Mouse (Mus musculus) forebrain, embryonic 10.5 days (tissue): Measurements from ENCODE around the gene Anxa1. TPM values are rescaled to one million over a fixed set of nuclear protein-coding genes. Genes with fewer than 3 reads are reported as not detected.

Source experiments
- DNase-seq: peaks from one replicate; pipeline ENCODE4 v3.0.0-alpha.2; 2017; ENCODE audit warnings: low spot score; ENCODE audit errors: extremely low spot score
- H3K27ac ChIP-seq: fragments of 300-500 bp; sonication (generic); 2 replicates; pipeline ENCODE4 v1.5.1; 2016; ENCODE audit warnings: mild to moderate bottlenecking
- H3K27me3 ChIP-seq: fragments of 300-500 bp; sonication (generic); 2 replicates; pipeline ENCODE4 v1.6.1; 2016; ENCODE audit warnings: mild to moderate bottlenecking; ENCODE audit not compliant: poor library complexity, severe bottlenecking
- H3K36me3 ChIP-seq: fragments of 300-500 bp; sonication (generic); replicated peaks from 2 replicates; pipeline ENCODE4 v1.6.1; 2016; ENCODE audit warnings: mild to moderate bottlenecking, moderate library complexity
- H3K4me1 ChIP-seq: fragments of 300-500 bp; sonication (generic); 2 replicates; pipeline ENCODE4 v1.6.1; 2016
- H3K4me3 ChIP-seq: fragments of 300-500 bp; sonication (generic); 2 replicates; pipeline ENCODE4 v1.5.1; 2016; ENCODE audit warnings: mild to moderate bottlenecking, moderate library complexity
- H3K9me3 ChIP-seq: fragments of 300-500 bp; sonication (generic); 2 replicates; pipeline ENCODE4 v1.6.1; 2016; ENCODE audit warnings: mild to moderate bottlenecking, moderate library complexity
- WGBS: fragments of 180-500 bp; shearing (Covaris S2); methylation state at CpG from one replicate; pipeline ENCODE4 v1.1.7; 2016; 5-methylcytosine and 5-hydroxymethylcytosine counted together
- polyA plus RNA-seq: library from polyadenylated mRNA; unstranded; fragments of >200 nt; fragmentation: Nextera tagmentation; extraction: Ambion mirVana; gene quantifications from 2 replicates; pipeline ENCODE4 v1.2.1, GENCODE M21; 2016

The Anxa1 gene
- 0.88 and 1.3 TPM in 2 replicates for polyA plus RNA-seq

- 69% methylated on average over 5 of the region's 5 CpGs for WGBS
- no peak for DNase-seq
- Histone ChIP-seq H3K27me3 (no peaks in the 10 kb centered on the region), H3K9me3 (no peaks in the 10 kb centered on the region), H3K4me3 (no peak within 1 kb of the TSS), H3K36me3 (no peaks in the 10 kb centered on the region), H3K27ac (no peak within 1 kb of the TSS), H3K4me1 (no peaks in the 10 kb centered on the region)
Observed at GRCm38 (mm10) chr19:20390455-20390994, at the start of gene Anxa1. Anxa1 (minus strand) TSS chr19:20390944.

GRCm38 (mm10) chr19:20437043-20437442 lies 46.3 kb upstream of the Anxa1 start:
- Histone ChIP-seq H3K27me3 (no peaks in the 10 kb centered on the region), H3K36me3 (no peaks in the 10 kb centered on the region), H3K27ac (no peak overlapping the region), H3K9me3 (no peaks in the 10 kb centered on the region), H3K4me3 (no peak overlapping the region), H3K4me1 (no peaks in the 10 kb centered on the region)
- 65% methylated on average over 5 of the region's 5 CpGs for WGBS
- no peak for DNase-seq

DNA sequence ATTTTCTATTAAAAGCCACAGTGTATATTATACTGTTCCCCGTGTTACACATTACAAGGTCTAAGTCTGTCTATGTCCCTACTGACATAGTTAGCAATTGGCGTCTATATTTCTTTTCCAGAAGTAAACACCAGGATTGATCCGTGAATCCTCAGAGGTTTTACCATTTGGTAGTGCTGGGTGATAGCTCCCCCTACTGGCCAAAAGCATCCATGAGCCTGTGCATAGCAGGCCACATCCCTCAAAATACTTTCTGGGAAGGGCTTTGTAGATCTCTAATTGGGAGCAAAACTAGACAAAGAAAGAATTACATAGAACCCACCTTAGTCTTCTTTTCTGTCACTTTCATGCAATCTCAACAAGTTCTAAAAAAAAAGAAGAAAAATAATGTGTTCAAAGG lies 43.8 kb upstream of the Anxa1 start:
- DNase-seq = peak; percentile 30
- no peaks in the 10 kb centered on the region for H3K4me1 ChIP-seq
- H3K36me3 ChIP-seq = no peaks in the 10 kb centered on the region
- H3K27ac ChIP-seq = no peak overlapping the region
- 19% methylated on average over 3 of the region's 3 CpGs for WGBS
- no peaks in the 10 kb centered on the region for H3K27me3 ChIP-seq
- H3K4me3 ChIP-seq = no peak overlapping the region
- H3K9me3 ChIP-seq = no peaks in the 10 kb centered on the region

DNA sequence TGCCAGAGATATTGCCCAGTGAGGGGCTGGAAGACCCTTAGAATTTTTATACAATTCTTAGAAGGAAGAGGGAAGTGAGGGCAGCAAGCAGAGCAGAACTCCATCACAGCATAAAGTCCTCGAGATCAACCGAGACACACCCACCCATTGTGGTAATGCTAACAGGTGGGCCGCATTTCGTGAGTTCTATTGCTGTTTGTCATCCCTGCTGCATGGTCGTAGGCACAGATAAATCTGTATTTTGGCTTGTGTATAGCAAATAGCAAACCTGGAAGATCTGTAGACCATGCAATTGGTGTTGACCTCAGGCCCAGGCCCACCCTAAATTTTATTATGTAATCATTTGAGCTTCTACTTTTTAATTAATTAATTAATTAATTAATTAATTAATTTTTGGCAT lies 43.2 kb upstream of the Anxa1 start:
- Histone ChIP-seq H3K9me3 (no peaks in the 10 kb centered on the region), H3K27ac (no peak overlapping the region), H3K27me3 (no peaks in the 10 kb centered on the region), H3K4me3 (no peak overlapping the region), H3K4me1 (no peaks in the 10 kb centered on the region), H3K36me3 (no peaks in the 10 kb centered on the region)
- 90% methylated on average over 5 of the region's 5 CpGs for WGBS
- no peak for DNase-seq

DNA sequence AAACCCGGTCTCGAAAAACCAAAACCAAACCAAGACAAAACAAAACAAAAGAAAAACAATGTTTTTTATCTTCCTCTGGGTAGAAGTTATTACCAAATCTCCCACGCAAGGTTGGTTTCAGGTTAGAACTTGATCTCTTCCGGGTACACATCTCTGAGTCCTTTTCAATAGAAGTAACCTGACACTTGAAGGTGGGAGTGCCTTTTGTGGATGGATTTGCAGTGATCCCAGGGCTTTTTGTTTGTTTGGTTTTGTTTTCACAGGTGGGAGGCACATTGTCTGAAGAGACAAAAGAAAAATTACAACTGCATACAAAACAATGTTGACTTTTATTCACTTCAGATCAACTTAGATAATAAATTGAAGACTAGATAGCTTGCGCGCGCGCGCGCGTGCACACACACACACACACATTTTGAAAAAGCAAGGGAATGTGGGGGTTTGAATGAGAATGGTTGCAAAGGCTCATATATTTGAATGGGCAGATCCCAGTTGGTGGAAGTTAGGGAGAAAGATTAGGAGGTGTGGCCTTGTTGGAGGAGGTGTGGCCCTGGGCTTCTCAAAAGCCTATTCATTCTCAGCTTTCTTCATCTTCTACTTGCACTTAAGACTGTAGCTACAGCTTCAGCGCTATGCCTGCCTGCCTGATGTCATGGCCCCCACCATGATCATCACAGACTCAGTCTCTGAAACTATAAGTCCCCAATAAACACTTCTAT lies 35.9 kb upstream of the Anxa1 start:
- H3K4me3 ChIP-seq = no peak overlapping the region
- 53% methylated on average over 12 of the region's 12 CpGs for WGBS
- no peaks in the 10 kb centered on the region for H3K9me3 ChIP-seq
- H3K27me3 ChIP-seq = no peaks in the 10 kb centered on the region
- H3K27ac ChIP-seq = no peak overlapping the region
- no peak for DNase-seq
- H3K4me1 ChIP-seq = no peaks in the 10 kb centered on the region
- no peaks in the 10 kb centered on the region for H3K36me3 ChIP-seq

DNA sequence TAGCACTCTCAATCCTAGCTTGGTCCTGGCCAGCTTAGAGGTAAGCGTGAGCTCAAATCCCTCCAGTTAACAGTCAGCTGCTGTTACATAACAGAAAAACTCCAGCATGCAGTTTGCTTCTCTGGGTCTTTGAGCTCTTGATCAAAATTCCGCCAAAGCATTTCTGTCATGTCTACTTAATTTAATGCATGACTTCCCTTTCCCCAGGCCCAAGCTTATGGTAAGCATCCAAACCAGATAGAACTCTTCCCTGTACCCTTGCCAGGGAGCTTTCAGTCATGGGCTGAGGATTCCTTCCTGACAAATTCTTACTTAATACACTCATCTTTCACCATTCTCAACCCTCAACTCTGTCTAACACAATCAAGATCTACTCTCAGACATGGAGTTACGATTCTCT lies 20.5 kb upstream of the Anxa1 start:
- no peak overlapping the region for H3K4me3 ChIP-seq
- 91% methylated on average over 3 of the region's 3 CpGs for WGBS

GRCm38 (mm10) chr19:20409541-20410528 lies 19.1 kb upstream of the Anxa1 start:
- DNase-seq = no peak
- WGBS = 85% methylated on average over 9 of the region's 9 CpGs
- H3K9me3 ChIP-seq = no peaks in the 10 kb centered on the region
- H3K36me3 ChIP-seq = no peaks in the 10 kb centered on the region
- no peak overlapping the region for H3K27ac ChIP-seq
- no peaks in the 10 kb centered on the region for H3K4me1 ChIP-seq
- no peak overlapping the region for H3K4me3 ChIP-seq
- no peaks in the 10 kb centered on the region for H3K27me3 ChIP-seq

More for the DNA sequence above, 20.5 kb upstream of the Anxa1 start:
- Histone ChIP-seq H3K27ac (no peak overlapping the region), H3K36me3 (no peaks in the 10 kb centered on the region), H3K9me3 (no peaks in the 10 kb centered on the region), H3K27me3 (no peaks in the 10 kb centered on the region), H3K4me1 (no peaks in the 10 kb centered on the region)
- no peak for DNase-seq

- no peak overlapping the region for H3K4me3 ChIP-seq
- H3K27ac ChIP-seq = no peak overlapping the region
- H3K27me3 ChIP-seq = no peaks in the 10 kb centered on the region
- no peak for DNase-seq
- WGBS = 71% methylated on average over 3 of the region's 3 CpGs
- no peaks in the 10 kb centered on the region for H3K9me3 ChIP-seq
- no peaks in the 10 kb centered on the region for H3K4me1 ChIP-seq
- H3K36me3 ChIP-seq = no peaks in the 10 kb centered on the region
Observed at GRCm38 (mm10) chr19:20406475-20406874, 15.7 kb upstream of the Anxa1 start.

DNA sequence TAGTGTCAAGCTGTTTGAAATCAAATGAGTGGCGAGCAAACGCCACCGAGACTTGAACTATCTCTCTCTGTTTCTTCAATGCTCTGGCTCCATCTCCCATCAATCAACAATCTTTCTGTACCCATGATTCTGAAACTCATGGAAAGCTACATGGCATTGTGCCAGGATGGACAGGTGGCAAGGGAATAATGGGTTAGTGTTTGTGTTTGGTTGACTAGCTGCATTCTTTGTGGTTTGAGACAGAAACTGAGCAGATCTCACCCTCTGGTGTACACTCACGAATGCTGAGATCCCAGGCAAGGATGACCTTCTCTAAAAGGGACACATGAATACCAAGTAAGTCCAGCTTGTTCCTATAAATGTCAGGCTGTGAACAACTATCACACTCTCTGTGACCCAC lies 14.3 kb upstream of the Anxa1 start:
- no peaks in the 10 kb centered on the region for H3K27me3 ChIP-seq
- no peak overlapping the region for H3K4me3 ChIP-seq
- 93% methylated on average over 4 of the region's 4 CpGs for WGBS
- H3K4me1 ChIP-seq = no peaks in the 10 kb centered on the region
- DNase-seq = no peak
- H3K9me3 ChIP-seq = no peaks in the 10 kb centered on the region
- no peak overlapping the region for H3K27ac ChIP-seq
- no peaks in the 10 kb centered on the region for H3K36me3 ChIP-seq

DNA sequence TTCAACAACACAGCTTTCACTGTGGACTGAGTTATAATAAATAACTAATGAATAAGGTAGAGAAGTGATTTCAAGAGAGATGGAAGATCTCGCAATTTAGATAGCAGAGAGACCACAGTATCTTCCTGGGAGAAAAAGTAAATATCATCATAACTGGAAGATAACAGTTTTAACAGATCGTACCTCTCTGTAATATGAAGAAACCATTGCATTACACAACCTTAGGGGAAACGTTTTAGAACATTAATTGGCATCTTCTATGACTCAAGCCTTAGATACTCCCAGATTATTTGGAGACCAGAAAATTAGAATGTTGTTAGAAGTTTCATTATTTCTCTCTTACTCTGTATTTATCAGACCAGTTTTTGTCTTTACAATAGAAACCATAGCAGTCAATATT lies 13.0 kb upstream of the Anxa1 start:
- 81% methylated on average over 3 of the region's 3 CpGs for WGBS
- H3K4me3 ChIP-seq = no peak overlapping the region
- no peaks in the 10 kb centered on the region for H3K9me3 ChIP-seq
- H3K36me3 ChIP-seq = no peaks in the 10 kb centered on the region
- no peaks in the 10 kb centered on the region for H3K27me3 ChIP-seq
- no peak overlapping the region for H3K27ac ChIP-seq
- H3K4me1 ChIP-seq = no peaks in the 10 kb centered on the region
- DNase-seq = no peak

DNA sequence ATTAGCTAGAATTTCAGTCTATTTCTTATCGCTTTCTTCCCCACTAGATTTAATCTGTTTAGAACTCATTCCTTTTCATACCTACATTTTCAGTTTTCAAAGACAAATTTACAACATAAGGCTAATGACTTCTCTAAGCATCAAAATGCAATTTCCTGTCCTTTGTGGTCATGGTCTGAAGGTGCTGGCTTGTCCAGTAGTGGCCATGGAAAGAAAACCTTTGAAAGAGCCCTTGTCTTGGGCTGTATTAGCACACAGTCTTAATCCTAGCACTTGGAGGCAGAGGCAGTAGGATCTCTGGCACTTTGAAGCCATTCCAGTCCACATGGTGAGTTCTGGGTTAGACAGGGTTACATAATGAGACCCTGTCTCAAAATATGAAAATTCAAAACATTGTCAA lies 12.5 kb upstream of the Anxa1 start:
- H3K36me3 ChIP-seq = no peaks in the 10 kb centered on the region
- 95% methylated on average over 1 of the region's 1 CpGs for WGBS
- H3K27ac ChIP-seq = no peak overlapping the region
- DNase-seq = no peak
- no peaks in the 10 kb centered on the region for H3K9me3 ChIP-seq
- H3K27me3 ChIP-seq = no peaks in the 10 kb centered on the region
- no peak overlapping the region for H3K4me3 ChIP-seq
- H3K4me1 ChIP-seq = no peaks in the 10 kb centered on the region

DNA sequence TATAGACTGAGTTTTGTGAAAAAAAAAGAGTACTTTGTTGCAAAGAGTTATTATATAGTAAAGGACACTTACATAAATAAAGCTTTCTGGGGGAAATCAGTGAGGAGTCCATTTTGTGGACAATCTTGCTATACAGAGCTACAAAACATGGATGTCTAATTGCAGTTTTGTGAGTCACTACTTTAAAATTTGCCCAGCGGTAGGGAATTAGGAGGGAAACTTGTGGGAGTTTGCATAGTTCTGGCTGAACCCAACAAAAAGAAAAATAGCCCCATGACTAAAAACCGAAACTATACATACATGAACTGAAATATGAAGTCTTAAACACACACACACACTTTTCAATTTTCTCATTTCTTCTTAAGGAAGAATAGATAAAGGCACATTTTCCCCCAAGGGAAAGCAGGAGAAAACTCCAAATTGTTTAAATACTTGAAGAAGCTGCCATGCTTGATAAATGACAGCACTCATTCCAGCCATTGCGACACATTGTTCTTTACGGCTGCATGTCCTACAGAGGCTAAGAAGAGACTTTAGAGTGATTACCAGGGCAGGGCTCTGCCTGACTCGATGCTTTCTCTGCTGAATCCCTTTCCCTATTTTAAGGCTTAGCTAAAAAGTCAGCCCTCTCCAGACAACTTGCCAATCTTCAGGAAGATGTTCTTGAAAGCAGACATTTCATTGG lies 11.9 kb upstream of the Anxa1 start:
- Histone ChIP-seq H3K36me3 (no peaks in the 10 kb centered on the region), H3K27me3 (no peaks in the 10 kb centered on the region), H3K9me3 (no peaks in the 10 kb centered on the region), H3K27ac (no peak overlapping the region), H3K4me1 (no peaks in the 10 kb centered on the region), H3K4me3 (no peak overlapping the region)
- DNase-seq = no peak
- WGBS = 84% methylated on average over 5 of the region's 5 CpGs
